Mouse (Mus musculus) CH12F3 (cell line): Measurements from ENCODE around the gene Styk1.

ENCODE experiments used
- in situ Hi-C: fragments of 300-500 bp; cut with MboI; formaldehyde crosslinking; loops from 2 replicates; pipeline ENCODE4 v1.14.3; 2020; ENCODE audit warnings: low sequenced_read_pairs

Styk1 gene

GRCm38 (mm10) chr6:131369866-131370616 lies 16.6 kb upstream of the Styk1 start:
- in situ Hi-C loops, result loop anchor here (25.0 kb wide), 1 partner anchor 1783 kb away; the partner anchor contains the start of genes Klrd1 and Klre1

GRCm38 (mm10) chr6:131367101-131367500 lies 13.7 kb upstream of the Styk1 start:
- in situ Hi-C loops, result loop anchor here (25.0 kb wide), 1 partner anchor 1780 kb away; the partner anchor contains the start of genes Klrd1 and Klre1

GRCm38 (mm10) chr6:131364353-131364752 lies 11.0 kb upstream of the Styk1 start:
- in situ Hi-C loops, result loop anchor here (25.0 kb wide), 1 partner anchor 1777 kb away; the partner anchor contains the start of genes Klrd1 and Klre1

- in situ Hi-C loops, result loop anchor here (25.0 kb wide), 1 partner anchor 1776 kb away; the partner anchor contains the start of genes Klrd1 and Klre1
These were observed 9.8 kb upstream of the Styk1 start for GRCm38 (mm10) chr6:131362987-131363765.

GRCm38 (mm10) chr6:131360693-131361092 lies 7.3 kb upstream of the Styk1 start:
- in situ Hi-C loops, result loop anchor here (25.0 kb wide), 1 partner anchor 1773 kb away; the partner anchor contains the start of genes Klrd1 and Klre1

GRCm38 (mm10) chr6:131359543-131359942 lies 6.1 kb upstream of the Styk1 start:
- in situ Hi-C loops, result loop anchor here (25.0 kb wide), 1 partner anchor 1772 kb away; the partner anchor contains the start of genes Klrd1 and Klre1

- in situ Hi-C loops, result loop anchor here (25.0 kb wide), 1 partner anchor 1768 kb away; the partner anchor contains the start of genes Klrd1 and Klre1
These were observed 1.5 kb upstream of the Styk1 start for GRCm38 (mm10) chr6:131354913-131355312.

GRCm38 (mm10) chr6:131347026-131347425 lies 6.4 kb downstream of the Styk1 start:
- in situ Hi-C loops, result no loop called here

GRCm38 (mm10) chr6:131344346-131344745 lies 9.1 kb downstream of the Styk1 start:
- in situ Hi-C loops, result no loop called here

GRCm38 (mm10) chr6:131340082-131340481 lies 13.3 kb downstream of the Styk1 start:
- in situ Hi-C loops, result no loop called here

GRCm38 (mm10) chr6:131339309-131339708 lies 14.1 kb downstream of the Styk1 start:
- in situ Hi-C loops, result no loop called here

GRCm38 (mm10) chr6:131338787-131339186 lies 14.6 kb downstream of the Styk1 start:
- in situ Hi-C loops, result no loop called here

- in situ Hi-C loops, result no loop called here
These were observed 26.3 kb downstream of the Styk1 start for GRCm38 (mm10) chr6:131327076-131327475.

GRCm38 (mm10) chr6:131321854-131322639 lies 31.4 kb downstream of the Styk1 start:
- in situ Hi-C loops, result no loop called here

- in situ Hi-C loops, result no loop called here
These were observed 37.0 kb downstream of the Styk1 start for GRCm38 (mm10) chr6:131316155-131317101.

- in situ Hi-C loops, result no loop called here
These were observed 45.4 kb downstream of the Styk1 start for GRCm38 (mm10) chr6:131308031-131308430.

- in situ Hi-C loops, result no loop called here
These were observed 48.6 kb downstream of the Styk1 start for GRCm38 (mm10) chr6:131304776-131305175.

GRCm38 (mm10) chr6:131298531-131298930 lies 54.9 kb downstream of the Styk1 start:
- in situ Hi-C loops, result no loop called here

- in situ Hi-C loops, result no loop called here
These were observed 58.8 kb downstream of the Styk1 start for GRCm38 (mm10) chr6:131294435-131295112.
